Mouse (Mus musculus): Measurements from ENCODE around the gene Rln3.

Gene Rln3

GRCm38 (mm10) chr8:83995973-83996372 lies 48.8 kb downstream of the Rln3 start:
- in situ Hi-C loops (cut with MboI): no loop called here

GRCm38 (mm10) chr8:83994030-83994429 lies 50.8 kb downstream of the Rln3 start:
- in situ Hi-C loops (cut with MboI): no loop called here
